Comparison of ENCODE assay signal across 8 mouse cellular contexts in the genomic region with DNA sequence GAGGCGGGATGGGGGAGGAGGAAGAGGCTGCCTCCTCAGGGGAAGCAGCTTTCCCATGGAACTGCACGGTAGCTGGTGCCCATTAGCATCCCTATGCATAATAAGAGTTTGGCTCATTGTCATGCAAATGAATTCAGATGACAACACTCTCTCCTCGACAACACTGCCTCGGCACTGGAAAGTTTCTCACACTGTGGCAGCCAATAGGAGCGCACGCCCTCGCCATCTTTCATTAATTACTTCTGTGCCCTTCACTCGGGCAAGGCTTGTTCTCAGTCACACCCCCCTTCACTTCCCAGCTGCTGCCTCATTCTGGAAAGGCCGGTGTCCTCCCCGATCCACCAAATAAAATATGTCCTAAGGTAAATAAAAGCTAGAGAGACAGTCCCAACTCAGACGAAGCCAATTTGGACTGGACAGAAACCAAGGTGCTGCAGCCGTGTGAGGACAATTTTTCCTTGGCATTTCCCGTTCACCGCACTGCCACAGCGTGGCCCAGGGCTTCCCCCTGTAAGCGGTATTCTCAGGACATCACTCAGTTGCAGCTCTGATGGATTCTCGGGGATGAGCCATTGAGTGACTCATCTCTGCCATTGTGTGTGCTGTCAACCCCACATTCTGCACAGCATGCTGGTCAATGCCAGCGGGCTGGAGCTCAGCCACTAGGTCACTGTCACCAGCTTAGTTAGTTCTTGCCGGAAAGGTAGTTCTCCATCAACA. TPM values are rescaled to one million over a fixed set of nuclear protein-coding genes. Genes with fewer than 3 reads are reported as not detected.
DNase-seq lines count a peak whose midpoint lies in the region; ATAC-seq and TF ChIP-seq lines count a peak whose summit lies in the region.

No protein-coding gene starts in this region.

- peaks cover 32% of the 10 kb centered on the region for H3K4me1 ChIP-seq in forebrain, embryonic 14.5 days (ENCODE audit: control insufficient read depth, insufficient read depth, low read length)
- no peaks in the 10 kb centered on the region for H3K4me1 ChIP-seq in liver, embryonic 13.5 days (replicated peaks)
- peaks cover 2% of the 10 kb centered on the region; the same call in 1 of the 2 replicates for H3K4me1 ChIP-seq in small intestine, adult 2 months (ENCODE audit: control insufficient read depth, insufficient read depth, insufficient read length, low read length)

- WGBS in forebrain, embryonic 14.5 days, result 1% methylated on average over 19 of the region's 19 CpGs
- 8% methylated on average over 19 of the region's 19 CpGs for WGBS in liver, embryonic 13.5 days (ENCODE audit: insufficient replicate concordance)
- 14% methylated on average over 19 of the region's 19 CpGs for WGBS in small intestine, adult 2 months

- peak; percentile 97 for ATAC-seq in forebrain, embryonic 14.5 days
- no peak for ATAC-seq in liver, embryonic 13.5 days (ENCODE audit: low read depth)

- intact Hi-C loops in heart, postnatal 36 days (cut with DNase I), result no loop called here

- no peak for TF ChIP-seq CTCF in small intestine, adult 2 months (IDR thresholded peaks at IDR 0.05; ENCODE audit: extremely low read depth, insufficient read length, insufficient replicate concordance, low read depth, low read length)

- H3K9ac ChIP-seq in forebrain, embryonic 14.5 days (ENCODE audit: low read length), result peak overlapping the region; percentile 25; the same call in 1 of the 2 replicates
- no peak overlapping the region for H3K9ac ChIP-seq in liver, embryonic 13.5 days

- H3K4me3 ChIP-seq in forebrain, embryonic 14.5 days (ENCODE audit: low read depth, low read length), result peak overlapping the region; percentile 18; the same call in 1 of the 2 replicates
- H3K4me3 ChIP-seq in liver, embryonic 13.5 days (replicated peaks), result no peak overlapping the region
- H3K4me3 ChIP-seq in small intestine, adult 2 months (ENCODE audit: low read depth, low read length), result peak overlapping the region; percentile 49

- no peaks in the 10 kb centered on the region for H3K36me3 ChIP-seq in forebrain, embryonic 14.5 days (ENCODE audit: control insufficient read depth, insufficient read depth, low read length)
- no peaks in the 10 kb centered on the region for H3K36me3 ChIP-seq in liver, embryonic 13.5 days
- no peaks in the 10 kb centered on the region for H3K36me3 ChIP-seq in small intestine, adult 2 months (ENCODE audit: control insufficient read depth, insufficient read depth, low read length)

- H3K27me3 ChIP-seq in forebrain, embryonic 14.5 days (replicated peaks; ENCODE audit: control insufficient read depth, insufficient read depth, low read length), result no peaks in the 10 kb centered on the region
- H3K27me3 ChIP-seq in liver, embryonic 13.5 days, result peaks cover 8% of the 10 kb centered on the region
- no peaks in the 10 kb centered on the region for H3K27me3 ChIP-seq in small intestine, adult 2 months (ENCODE audit: control insufficient read depth, insufficient read depth, low read length)

- TF ChIP-seq POLR2A in small intestine, adult 2 months (IDR thresholded peaks at IDR 0.05; ENCODE audit: low read depth, low read length), result no peak

- H3K4me2 ChIP-seq in forebrain, embryonic 14.5 days (ENCODE audit: low read length), result peak overlapping the region; percentile 53
- peak overlapping the region; percentile 32 for H3K4me2 ChIP-seq in liver, embryonic 13.5 days

- no peaks in the 10 kb centered on the region for H3K9me3 ChIP-seq in forebrain, embryonic 14.5 days (replicated peaks; ENCODE audit: control insufficient read depth, low read length)
- H3K9me3 ChIP-seq in liver, embryonic 13.5 days (replicated peaks), result no peaks in the 10 kb centered on the region

- H3K27ac ChIP-seq in forebrain, embryonic 14.5 days (ENCODE audit: low read depth, low read length), result peak overlapping the region; percentile 92
- H3K27ac ChIP-seq in liver, embryonic 13.5 days, result no peak overlapping the region
- no peak overlapping the region for H3K27ac ChIP-seq in small intestine, adult 2 months (ENCODE audit: insufficient read depth, low read depth, low read length)

- peak; percentile 98 for DNase-seq in ES-CJ7 (ENCODE audit: low read depth, low spot score)
- DNase-seq in adrenal gland, adult 2 months, result peak; percentile 88
- DNase-seq in forebrain, embryonic 14.5 days (ENCODE audit: low spot score), result peak; percentile 98
- peak; percentile 18 for DNase-seq in kidney, postnatal 10 days
- DNase-seq in liver, embryonic 13.5 days, result no peak
- DNase-seq in thymus, postnatal 10 days (ENCODE audit: low spot score in 2 of 2), result no peak
- no peak for DNase-seq in heart, postnatal 36 days

RNA-seq across cellular contexts. Expression of gene Sox9, which starts 29.3 kb away (rescaled TPM):
- total RNA-seq in adrenal gland, adult 2 months (2021), result 1 to 10 TPM; 2.0 to 4.2 TPM
- 2.9 and 4.0 TPM in 2 replicates for polyA plus RNA-seq in adrenal gland, adult 2 months (2012; rRNA removed)
- polyA plus RNA-seq in forebrain, embryonic 14.5 days (2014; fragmentation: Nextera tagmentation; extraction: Ambion mirVana), result 43.6 and 49.4 TPM in 2 replicates
- polyA plus RNA-seq in liver, embryonic 13.5 days (2015; fragmentation: Nextera tagmentation; extraction: Ambion mirVana), result 1.1 and 1.6 TPM in 2 replicates
- polyA plus RNA-seq in small intestine, adult 2 months (2012; rRNA removed), result 24.9 and 25.5 TPM in 2 replicates
- total RNA-seq in heart, postnatal 36 days (2021), result 1 to 10 TPM; 1.8 to 2.6 TPM

Comparison
In these comparisons a context has a peak if more than half of its experiments do, and no peak if none do; other contexts are left out.
1. DNase-seq: peak in ES-CJ7 (single experiment), adrenal gland, adult 2 months (single experiment), forebrain, embryonic 14.5 days (single experiment) and kidney, postnatal 10 days (single experiment); none in liver, embryonic 13.5 days (single experiment), thymus, postnatal 10 days (0 of 2) and heart, postnatal 36 days (0 of 2).